Mouse (Mus musculus) ES-Bruce4 (cell line): ENCODE measurements around the gene Ipo9.

Source experiments
- CTCF ChIP-seq: IDR thresholded peaks from one replicate; pipeline ENCODE4 v1.8.1; 2011; ENCODE audit warnings: low read depth, low read length
- POLR2A ChIP-seq: IDR thresholded peaks from one replicate; pipeline ENCODE4 v1.8.1; 2011; ENCODE audit warnings: low read length; ENCODE audit not compliant: insufficient read depth

DNA sequence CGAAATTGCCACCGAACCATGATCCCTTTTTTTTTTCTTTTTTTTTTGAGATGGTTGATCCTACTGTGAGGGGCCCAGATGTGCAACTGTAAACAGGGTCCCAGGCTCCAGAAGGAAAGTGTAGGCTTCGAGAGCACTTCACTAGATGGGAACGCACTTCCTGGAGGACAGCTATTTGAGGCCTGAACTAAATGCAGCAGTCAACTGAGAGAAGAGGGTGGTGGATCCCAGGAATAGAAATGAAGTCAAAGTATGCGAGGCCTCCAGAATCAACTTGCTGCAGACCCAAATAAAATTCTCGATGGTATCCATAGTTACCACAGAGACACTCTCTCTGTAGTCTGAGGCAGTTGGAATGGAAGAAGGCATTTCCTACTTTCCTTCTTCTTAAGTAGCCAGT is 8.5 kb upstream of the Ipo9 start:
- TF ChIP-seq CTCF (no peak), POLR2A (no peak)
